Mouse (Mus musculus): ENCODE measurements around the gene Crispld2.
A peak's percentile ranks its signal among the peaks of the same experiment; 100 is the strongest.

DNA sequence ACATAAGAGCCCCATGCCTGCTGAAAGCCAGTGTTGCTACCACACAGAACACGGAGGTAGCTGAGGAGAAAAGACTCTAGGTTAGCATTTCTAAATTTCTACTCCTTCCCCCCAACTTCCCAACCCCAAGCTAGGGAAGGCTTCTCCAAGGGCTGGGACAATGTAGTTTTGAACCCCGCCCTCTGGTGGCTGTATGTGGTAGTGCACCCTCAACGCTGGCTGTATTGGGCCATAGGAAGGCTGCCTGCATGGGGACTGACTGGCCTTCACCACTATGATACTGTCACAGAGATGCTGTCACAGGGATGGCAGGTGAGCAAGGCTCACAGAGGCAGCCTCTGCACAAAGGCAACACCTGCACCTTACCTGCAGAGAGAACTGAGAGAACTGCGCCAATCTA is 79.4 kb downstream of the Crispld2 start:
- TF ChIP-seq CTCF (conservative IDR thresholded peaks at IDR 0.05; ENCODE audit: insufficient read depth, insufficient read length, low read depth, low read length), result peak; percentile 94
- TF ChIP-seq POLR2A (IDR thresholded peaks at IDR 0.05; ENCODE audit: low read depth, low read length), result no peak

Data from kidney, adult 2 months (tissue).